Mouse (Mus musculus): ENCODE data around the gene Dram2. TPM values are rescaled to one million over a fixed set of nuclear protein-coding genes. Genes with fewer than 3 reads are reported as not detected.

The Dram2 gene
- polyA plus RNA-seq, 1 experiment from 2014 or later = 62.2 TPM

DNA sequence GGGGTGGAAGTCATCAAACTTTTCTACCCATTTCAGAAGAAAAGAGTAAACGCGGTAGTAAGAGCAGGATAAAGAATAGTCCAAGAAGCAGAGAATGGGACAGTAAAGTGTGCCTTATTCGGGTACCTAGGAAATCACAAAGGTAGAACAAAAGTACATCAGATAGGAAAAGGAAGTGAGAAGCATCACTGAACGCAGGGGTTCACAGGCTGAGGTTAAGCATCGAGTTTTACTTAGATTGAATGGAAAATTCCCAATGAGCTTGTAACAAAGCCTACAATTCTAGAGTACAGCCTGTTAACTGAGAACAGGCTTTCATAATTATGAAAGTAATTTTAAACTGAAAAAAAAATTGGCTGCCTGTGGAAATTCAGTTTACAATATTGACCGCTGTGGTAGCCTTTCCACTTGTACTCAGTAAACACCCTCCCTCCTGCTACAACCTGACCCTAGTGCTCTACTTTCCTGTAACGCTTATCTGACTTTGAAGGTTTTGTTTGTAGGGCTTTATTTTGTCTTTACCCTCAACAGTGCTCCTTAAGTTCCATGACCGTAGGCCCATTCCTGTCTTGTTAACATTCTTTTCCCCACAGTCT lies 2.8 kb upstream of the Dram2 start:
- Histone ChIP-seq H3K4me3 (ENCODE audit: low read depth, low read length) (no peak overlapping the region), H3K36me3 (ENCODE audit: control insufficient read depth, insufficient read depth, low read length) (no peaks in the 10 kb centered on the region), H3K9ac (ENCODE audit: low read length) (no peak overlapping the region), H3K27me3 (replicated peaks; ENCODE audit: control insufficient read depth, insufficient read depth, low read length) (no peaks in the 10 kb centered on the region), H3K9me3 (replicated peaks; ENCODE audit: control insufficient read depth, low read length) (no peaks in the 10 kb centered on the region), H3K4me2 (ENCODE audit: low read length) (no peak overlapping the region), H3K27ac (ENCODE audit: low read depth, low read length) (no peak overlapping the region), H3K4me1 (ENCODE audit: control insufficient read depth, insufficient read depth, low read length) (peaks cover 15% of the 10 kb centered on the region; the same call in 1 of the 2 replicates)
- 93% methylated on average over 8 of the region's 8 CpGs for WGBS
- ATAC-seq (no peak), DNase-seq (ENCODE audit: low spot score) (no peak)

DNA sequence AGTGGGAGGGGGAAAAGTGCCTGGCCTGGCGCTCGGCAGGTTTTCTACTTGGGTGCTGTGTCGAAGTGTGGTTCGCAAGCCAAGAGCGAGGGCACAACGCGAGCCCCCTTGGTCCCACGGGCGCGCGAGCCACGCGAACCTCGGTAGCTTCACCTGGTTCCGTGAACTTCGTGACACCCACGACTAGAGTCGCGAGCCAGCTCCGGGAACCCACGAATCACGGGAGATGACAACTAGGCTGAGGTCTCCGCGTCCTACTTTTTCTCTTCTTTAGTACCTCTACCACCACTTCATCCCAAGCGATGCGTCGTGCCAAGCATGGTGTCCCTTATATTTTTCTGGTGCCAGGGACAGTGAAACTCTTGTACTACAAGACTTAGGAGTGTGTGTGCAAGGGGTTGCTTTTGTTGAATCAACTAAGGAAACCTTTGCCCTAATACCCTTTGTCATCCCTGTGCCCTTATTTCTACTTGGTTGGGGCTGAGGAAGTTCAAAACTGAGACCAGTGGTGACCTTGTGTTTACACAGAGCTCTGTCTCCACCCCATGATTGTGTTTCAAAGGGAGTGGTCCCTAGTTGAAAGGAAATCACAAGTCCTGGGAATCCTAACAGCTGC lies 434 bp downstream of the Dram2 start:
- under 1% methylated on average over 27 of the region's 27 CpGs for WGBS
- Histone ChIP-seq H3K36me3 (ENCODE audit: control insufficient read depth, insufficient read depth, low read length) (0 out of 2 replicates have a peak, but pooled peaks cover 2% of the 10 kb centered on the region), H3K27me3 (replicated peaks; ENCODE audit: control insufficient read depth, insufficient read depth, low read length) (no peaks in the 10 kb centered on the region), H3K4me1 (ENCODE audit: control insufficient read depth, insufficient read depth, low read length) (peaks cover 15% of the 10 kb centered on the region; the same call in 1 of the 2 replicates), H3K9ac (ENCODE audit: low read length) (peak overlapping the region; percentile 87), H3K4me2 (ENCODE audit: low read length) (peak overlapping the region; percentile 63), H3K9me3 (replicated peaks; ENCODE audit: control insufficient read depth, low read length) (no peaks in the 10 kb centered on the region), H3K27ac (ENCODE audit: low read depth, low read length) (peak overlapping the region; percentile 94), H3K4me3 (ENCODE audit: low read depth, low read length) (peak overlapping the region; percentile 80)
- no peak; the same call in 1 of the 2 replicates for ATAC-seq
- peak; percentile 33 for DNase-seq (ENCODE audit: low spot score)

DNA sequence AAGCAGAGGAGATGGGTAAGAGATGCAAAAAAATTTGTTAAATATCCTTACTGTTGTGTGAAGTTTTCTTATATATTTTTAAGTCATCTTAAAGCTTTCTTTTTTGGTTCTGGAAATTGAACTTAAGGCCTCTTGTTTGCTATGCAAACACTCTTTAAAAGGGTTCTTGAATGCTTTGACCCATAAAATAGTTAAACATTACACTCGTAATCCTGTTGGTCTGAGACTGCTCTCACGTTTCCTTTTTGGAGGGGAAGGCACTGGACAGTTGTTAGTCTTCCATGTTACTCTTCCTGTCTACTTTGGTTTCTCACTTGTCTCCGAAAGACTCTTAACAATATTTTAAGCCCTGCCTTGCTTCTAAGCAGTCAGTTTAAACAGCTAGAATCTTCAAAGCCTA lies 1.4 kb downstream of the Dram2 start:
- DNase-seq (ENCODE audit: low spot score) = no peak
- no peak overlapping the region for H3K4me3 ChIP-seq (ENCODE audit: low read depth, low read length)
- WGBS = 63% methylated on average over 3 of the region's 3 CpGs
- no peak for ATAC-seq
- no peaks in the 10 kb centered on the region for H3K27me3 ChIP-seq (replicated peaks; ENCODE audit: control insufficient read depth, insufficient read depth, low read length)
- no peaks in the 10 kb centered on the region for H3K9me3 ChIP-seq (replicated peaks; ENCODE audit: control insufficient read depth, low read length)
- H3K4me1 ChIP-seq (ENCODE audit: control insufficient read depth, insufficient read depth, low read length) = peaks cover 15% of the 10 kb centered on the region; the same call in 1 of the 2 replicates
- H3K27ac ChIP-seq (ENCODE audit: low read depth, low read length) = no peak overlapping the region
- no peak overlapping the region for H3K9ac ChIP-seq (ENCODE audit: low read length)
- peak overlapping the region; percentile 27 for H3K4me2 ChIP-seq (ENCODE audit: low read length)
- H3K36me3 ChIP-seq (ENCODE audit: control insufficient read depth, insufficient read depth, low read length) = peaks cover 9% of the 10 kb centered on the region; the same call in 1 of the 2 replicates

DNA sequence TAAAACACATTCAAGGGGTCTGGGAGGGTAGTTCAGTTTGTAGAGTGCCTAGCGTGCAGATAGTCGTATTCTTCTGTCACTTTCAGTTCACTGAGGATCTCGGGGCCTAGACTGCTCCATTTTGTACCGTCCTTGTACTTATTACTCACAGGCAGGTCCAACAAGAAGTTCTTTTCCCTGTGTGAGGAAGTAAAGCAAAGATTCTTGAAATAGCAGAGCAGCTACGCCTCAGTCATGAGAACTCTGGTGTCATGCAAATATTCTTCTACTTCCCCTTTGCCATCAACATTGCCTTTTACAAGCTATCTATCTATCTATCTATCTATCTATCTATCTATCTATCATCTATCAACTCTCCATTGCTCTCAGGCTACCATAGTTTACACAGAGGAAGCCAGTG lies 5.8 kb downstream of the Dram2 start:
- H3K4me1 ChIP-seq (ENCODE audit: control insufficient read depth, insufficient read depth, low read length) = peaks cover 5% of the 10 kb centered on the region; the same call in 1 of the 2 replicates

DNA sequence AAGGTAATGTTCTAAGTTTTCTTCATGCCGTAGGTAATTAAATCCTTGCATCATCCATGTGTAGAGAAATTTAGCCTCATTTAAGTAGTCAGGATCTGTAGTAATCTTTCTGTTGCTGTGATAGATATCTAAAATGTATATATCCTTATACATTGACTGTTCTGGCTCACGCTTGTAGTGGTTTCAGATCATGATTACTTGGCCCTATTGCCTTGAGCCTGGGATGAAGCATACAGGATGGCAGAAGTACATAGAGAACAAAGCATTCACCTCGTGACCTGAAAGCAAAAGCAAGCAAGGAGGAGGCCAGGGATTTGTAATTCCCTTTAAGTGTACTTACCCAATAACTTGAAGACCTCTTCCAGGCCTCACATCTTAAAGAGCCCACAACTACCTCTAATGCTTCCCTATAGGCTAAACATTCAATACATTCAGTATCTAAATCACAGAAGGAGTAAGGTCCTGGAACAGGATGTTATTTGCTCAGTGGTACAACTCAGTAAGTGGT lies 8.2 kb downstream of the Dram2 start:
- ATAC-seq (no peak), DNase-seq (ENCODE audit: low spot score) (no peak)
- Histone ChIP-seq H3K27ac (ENCODE audit: low read depth, low read length) (no peak overlapping the region), H3K4me1 (ENCODE audit: control insufficient read depth, insufficient read depth, low read length) (no peaks in the 10 kb centered on the region), H3K4me3 (ENCODE audit: low read depth, low read length) (no peak overlapping the region), H3K36me3 (ENCODE audit: control insufficient read depth, insufficient read depth, low read length) (peaks cover 29% of the 10 kb centered on the region), H3K27me3 (replicated peaks; ENCODE audit: control insufficient read depth, insufficient read depth, low read length) (no peaks in the 10 kb centered on the region), H3K4me2 (ENCODE audit: low read length) (no peak overlapping the region), H3K9ac (ENCODE audit: low read length) (no peak overlapping the region), H3K9me3 (replicated peaks; ENCODE audit: control insufficient read depth, low read length) (no peaks in the 10 kb centered on the region)
- WGBS = 86% methylated on average over 3 of the region's 3 CpGs

More for the DNA sequence above, 5.8 kb downstream of the Dram2 start:
- Histone ChIP-seq H3K36me3 (ENCODE audit: control insufficient read depth, insufficient read depth, low read length) (peaks cover 29% of the 10 kb centered on the region), H3K9ac (ENCODE audit: low read length) (no peak overlapping the region), H3K4me2 (ENCODE audit: low read length) (no peak overlapping the region), H3K27ac (ENCODE audit: low read depth, low read length) (no peak overlapping the region), H3K4me3 (ENCODE audit: low read depth, low read length) (no peak overlapping the region), H3K27me3 (replicated peaks; ENCODE audit: control insufficient read depth, insufficient read depth, low read length) (no peaks in the 10 kb centered on the region), H3K9me3 (replicated peaks; ENCODE audit: control insufficient read depth, low read length) (no peaks in the 10 kb centered on the region)
- ATAC-seq = no peak
- no peak for DNase-seq (ENCODE audit: low spot score)
- 89% methylated on average over 5 of the region's 5 CpGs for WGBS

DNA sequence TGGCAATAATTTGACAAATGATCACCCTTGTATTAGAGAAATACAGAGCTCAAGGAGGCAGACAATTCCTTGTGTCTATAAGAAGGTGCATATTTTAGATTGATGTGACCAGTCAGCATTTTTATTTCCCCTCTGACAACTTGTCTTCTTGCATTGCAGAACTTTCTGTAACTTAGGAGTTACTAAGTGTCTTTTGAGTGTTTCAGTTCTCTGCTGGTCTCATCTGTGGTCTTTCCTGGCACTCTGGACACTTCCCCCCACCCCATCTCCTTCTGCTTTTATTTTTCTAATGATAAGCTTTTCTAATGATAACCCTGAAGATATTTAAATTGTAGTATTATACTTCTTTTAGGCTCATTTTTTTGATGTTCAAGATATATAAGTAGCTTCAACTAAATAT lies 10.7 kb downstream of the Dram2 start:
- Histone ChIP-seq H3K9ac (ENCODE audit: low read length) (no peak overlapping the region), H3K9me3 (replicated peaks; ENCODE audit: control insufficient read depth, low read length) (no peaks in the 10 kb centered on the region), H3K27ac (ENCODE audit: low read depth, low read length) (no peak overlapping the region), H3K36me3 (ENCODE audit: control insufficient read depth, insufficient read depth, low read length) (peaks cover 25% of the 10 kb centered on the region), H3K27me3 (replicated peaks; ENCODE audit: control insufficient read depth, insufficient read depth, low read length) (no peaks in the 10 kb centered on the region), H3K4me1 (ENCODE audit: control insufficient read depth, insufficient read depth, low read length) (no peaks in the 10 kb centered on the region), H3K4me3 (ENCODE audit: low read depth, low read length) (no peak overlapping the region), H3K4me2 (ENCODE audit: low read length) (no peak overlapping the region)
- DNase-seq (ENCODE audit: low spot score) (no peak), ATAC-seq (no peak)

DNA sequence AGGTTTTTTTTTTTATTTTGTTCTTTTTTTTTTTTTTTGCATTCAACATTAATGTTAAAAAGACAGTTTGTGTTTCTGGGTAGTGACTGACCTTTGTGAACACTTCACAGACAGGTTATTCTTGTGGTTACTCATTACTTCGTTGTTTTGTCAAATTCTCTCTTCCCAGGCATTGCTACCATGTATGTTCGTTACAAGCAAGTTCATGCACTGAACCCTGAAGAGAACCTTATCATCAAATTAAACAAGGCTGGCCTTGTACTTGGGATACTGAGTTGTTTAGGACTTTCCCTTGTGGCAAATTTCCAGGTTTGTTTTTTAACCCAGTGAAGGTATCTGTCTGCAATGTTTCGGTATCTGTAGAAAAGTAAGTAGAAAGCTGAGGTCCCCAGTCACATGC lies 18.3 kb downstream of the Dram2 start:
- peaks cover 3% of the 10 kb centered on the region; the same call in 1 of the 2 replicates for H3K36me3 ChIP-seq (ENCODE audit: control insufficient read depth, insufficient read depth, low read length)
- no peaks in the 10 kb centered on the region for H3K9me3 ChIP-seq (replicated peaks; ENCODE audit: control insufficient read depth, low read length)
- H3K4me1 ChIP-seq (ENCODE audit: control insufficient read depth, insufficient read depth, low read length) = no peaks in the 10 kb centered on the region
- H3K27ac ChIP-seq (ENCODE audit: low read depth, low read length) = no peak overlapping the region
- H3K9ac ChIP-seq (ENCODE audit: low read length) = no peak overlapping the region
- H3K27me3 ChIP-seq (replicated peaks; ENCODE audit: control insufficient read depth, insufficient read depth, low read length) = no peaks in the 10 kb centered on the region
- no peak overlapping the region for H3K4me3 ChIP-seq (ENCODE audit: low read depth, low read length)
- no peak overlapping the region for H3K4me2 ChIP-seq (ENCODE audit: low read length)
- no peak for ATAC-seq
- WGBS = 88% methylated on average over 3 of the region's 3 CpGs
- no peak for DNase-seq (ENCODE audit: low spot score)

DNA sequence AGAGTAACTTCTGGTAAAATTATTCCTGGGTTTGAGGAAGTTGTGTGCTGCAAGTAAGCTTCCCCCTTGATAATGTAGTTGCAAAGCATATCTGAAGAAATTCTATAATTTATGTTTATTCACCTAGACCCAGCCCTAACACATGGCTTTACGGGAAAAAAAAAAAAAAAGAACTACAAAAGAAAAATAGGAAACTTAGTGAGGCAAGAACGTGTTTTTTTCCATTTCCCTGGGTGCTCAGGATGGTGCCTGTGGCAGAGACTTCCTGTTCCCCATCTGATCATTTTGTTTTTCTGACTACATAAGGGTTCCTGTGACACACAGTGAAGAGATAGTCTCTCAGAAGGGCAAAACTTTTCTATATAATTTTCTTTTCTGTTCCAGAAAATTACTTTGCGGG lies 25.6 kb downstream of the Dram2 start:
- H3K9ac ChIP-seq (ENCODE audit: low read length) = no peak overlapping the region
- no peaks in the 10 kb centered on the region for H3K4me1 ChIP-seq (ENCODE audit: control insufficient read depth, insufficient read depth, low read length)
- 84% methylated on average over 3 of the region's 3 CpGs for WGBS
- H3K4me3 ChIP-seq (ENCODE audit: low read depth, low read length) = no peak overlapping the region
- H3K36me3 ChIP-seq (ENCODE audit: control insufficient read depth, insufficient read depth, low read length) = no peaks in the 10 kb centered on the region
- H3K27me3 ChIP-seq (replicated peaks; ENCODE audit: control insufficient read depth, insufficient read depth, low read length) = no peaks in the 10 kb centered on the region
- DNase-seq (ENCODE audit: low spot score) (no peak), ATAC-seq (no peak)
- no peaks in the 10 kb centered on the region for H3K9me3 ChIP-seq (replicated peaks; ENCODE audit: control insufficient read depth, low read length)
- H3K27ac ChIP-seq (ENCODE audit: low read depth, low read length) = no peak overlapping the region
- no peak overlapping the region for H3K4me2 ChIP-seq (ENCODE audit: low read length)

DNA sequence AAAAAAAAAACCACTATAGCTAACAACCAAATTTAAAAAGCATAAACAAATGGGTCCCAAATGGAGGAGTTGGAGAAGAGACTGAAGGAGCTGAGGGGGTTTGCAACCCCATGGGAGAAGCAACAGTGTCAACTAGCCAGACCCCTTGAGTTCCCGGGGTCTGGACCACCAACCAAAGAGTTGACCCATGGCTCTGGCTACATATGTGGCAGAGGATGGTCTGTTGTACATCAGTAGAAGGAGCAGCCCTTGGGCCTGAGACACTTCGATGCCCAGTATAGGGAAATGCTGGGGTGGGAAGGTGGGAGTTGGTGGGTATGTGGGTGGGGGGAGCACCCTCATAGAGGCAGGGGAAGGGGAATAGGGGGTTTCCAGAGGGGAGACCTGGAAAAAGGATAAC lies 31.7 kb downstream of the Dram2 start:
- WGBS = 93% methylated on average over 2 of the region's 2 CpGs
- H3K27ac ChIP-seq (ENCODE audit: low read depth, low read length) = no peak overlapping the region
- ATAC-seq = no peak
- H3K4me2 ChIP-seq (ENCODE audit: low read length) = no peak overlapping the region
- no peaks in the 10 kb centered on the region for H3K27me3 ChIP-seq (replicated peaks; ENCODE audit: control insufficient read depth, insufficient read depth, low read length)
- no peaks in the 10 kb centered on the region for H3K4me1 ChIP-seq (ENCODE audit: control insufficient read depth, insufficient read depth, low read length)
- no peak overlapping the region for H3K4me3 ChIP-seq (ENCODE audit: low read depth, low read length)
- no peaks in the 10 kb centered on the region for H3K9me3 ChIP-seq (replicated peaks; ENCODE audit: control insufficient read depth, low read length)
- H3K9ac ChIP-seq (ENCODE audit: low read length) = no peak overlapping the region
- no peak for DNase-seq (ENCODE audit: low spot score)
- no peaks in the 10 kb centered on the region for H3K36me3 ChIP-seq (ENCODE audit: control insufficient read depth, insufficient read depth, low read length)

Data from forebrain, embryonic 14.5 days (tissue).